Mouse (Mus musculus) heart, embryonic 12.5 days (tissue): ENCODE data around the gene Sdk1. TPM values are rescaled to one million over a fixed set of nuclear protein-coding genes. Genes with fewer than 3 reads are reported as not detected.

ENCODE experiments used
- ATAC-seq: fragments of 200-750 bp; cut with Nextera tagmentation; 2 replicates; pipeline ENCODE4 v1.8.0; 2017; ENCODE audit warnings: moderate TSS enrichment, moderate library complexity; ENCODE audit not compliant: insufficient number of reproducible peaks, low FRiP score
- H3K27ac ChIP-seq: fragments of 300-500 bp; sonication (generic); 2 replicates; pipeline ENCODE4 v1.5.1; 2016; ENCODE audit warnings: mild to moderate bottlenecking, moderate library complexity; ENCODE audit not compliant: poor library complexity, severe bottlenecking
- H3K27me3 ChIP-seq: fragments of 300-500 bp; sonication (generic); replicated peaks from 2 replicates; pipeline ENCODE4 v1.6.1; 2016; ENCODE audit warnings: mild to moderate bottlenecking, moderate library complexity
- H3K36me3 ChIP-seq: fragments of 300-500 bp; sonication (generic); 2 replicates; pipeline ENCODE4 v1.6.1; 2016; ENCODE audit warnings: mild to moderate bottlenecking, moderate library complexity
- H3K4me1 ChIP-seq: fragments of 300-500 bp; sonication (generic); replicated peaks from 2 replicates; pipeline ENCODE4 v1.6.1; 2016; ENCODE audit warnings: mild to moderate bottlenecking
- H3K4me2 ChIP-seq: fragments of 300-500 bp; sonication (generic); 2 replicates; pipeline ENCODE4 v1.6.1; 2016; ENCODE audit warnings: mild to moderate bottlenecking, moderate library complexity
- H3K4me3 ChIP-seq: fragments of 300-500 bp; sonication (generic); 2 replicates; pipeline ENCODE4 v1.5.1; 2016; ENCODE audit warnings: mild to moderate bottlenecking
- H3K9ac ChIP-seq: fragments of 300-500 bp; sonication (generic); 2 replicates; pipeline ENCODE4 v1.6.1; 2016; ENCODE audit warnings: mild to moderate bottlenecking, moderate library complexity
- H3K9me3 ChIP-seq: fragments of 300-500 bp; sonication (generic); replicated peaks from 2 replicates; pipeline ENCODE4 v1.6.1; 2016; ENCODE audit warnings: mild to moderate bottlenecking, moderate library complexity
- WGBS: fragments of 180-500 bp; shearing (Covaris S2); methylation state at CpG from one replicate; pipeline ENCODE4 v1.1.7; 2016; 5-methylcytosine and 5-hydroxymethylcytosine counted together
- polyA plus RNA-seq: library from polyadenylated mRNA; unstranded; fragments of >200 nt; fragmentation: Nextera tagmentation; extraction: Ambion mirVana; gene quantifications from 2 replicates; pipeline ENCODE4 v1.2.1, GENCODE M21; 2016

Gene Sdk1
- polyA plus RNA-seq, 1 experiment from 2014 or later = 4.4 TPM

- ATAC-seq = no peak
- WGBS = 80% methylated on average over 8 of the region's 8 CpGs
- Histone ChIP-seq H3K27ac (no peak overlapping the region), H3K9ac (no peak overlapping the region), H3K4me2 (no peak overlapping the region), H3K9me3 (no peaks in the 10 kb centered on the region; the same call in 1 of the 2 replicates), H3K36me3 (peaks cover 20% of the 10 kb centered on the region), H3K4me3 (no peak overlapping the region), H3K27me3 (no peaks in the 10 kb centered on the region), H3K4me1 (no peaks in the 10 kb centered on the region)
Measured at GRCm38 (mm10) chr5:142041226-142041802, 800.0 kb downstream of the Sdk1 start.

GRCm38 (mm10) chr5:142061781-142062180, 820.5 kb downstream of the Sdk1 start:
- no peak for ATAC-seq
- WGBS = 86% methylated on average over 4 of the region's 4 CpGs
- peaks cover 6% of the 10 kb centered on the region; the same call in 1 of the 2 replicates for H3K4me1 ChIP-seq

GRCm38 (mm10) chr5:142071322-142071721, 830.0 kb downstream of the Sdk1 start:
- peaks cover 20% of the 10 kb centered on the region for H3K9me3 ChIP-seq
- WGBS = 86% methylated on average over 3 of the region's 3 CpGs
- ATAC-seq = no peak

More at GRCm38 (mm10) chr5:142061781-142062180, 820.5 kb downstream of the Sdk1 start:
- H3K4me2 ChIP-seq = no peak overlapping the region
- no peaks in the 10 kb centered on the region for H3K27me3 ChIP-seq
- peaks cover 39% of the 10 kb centered on the region for H3K36me3 ChIP-seq
- no peak overlapping the region for H3K9ac ChIP-seq
- no peak overlapping the region for H3K27ac ChIP-seq
- no peak overlapping the region for H3K4me3 ChIP-seq
- H3K9me3 ChIP-seq = peaks cover 30% of the 10 kb centered on the region

GRCm38 (mm10) chr5:142073901-142074300, 832.6 kb downstream of the Sdk1 start:
- Histone ChIP-seq H3K4me2 (no peak overlapping the region), H3K4me1 (no peaks in the 10 kb centered on the region), H3K27me3 (no peaks in the 10 kb centered on the region), H3K36me3 (peaks cover 11% of the 10 kb centered on the region; the same call in 1 of the 2 replicates), H3K4me3 (no peak overlapping the region), H3K9ac (no peak overlapping the region), H3K27ac (no peak overlapping the region), H3K9me3 (peaks cover 20% of the 10 kb centered on the region)
- WGBS = 80% methylated on average over 3 of the region's 3 CpGs
- ATAC-seq = no peak

More at GRCm38 (mm10) chr5:142071322-142071721, 830.0 kb downstream of the Sdk1 start:
- H3K9ac ChIP-seq = no peak overlapping the region
- H3K27me3 ChIP-seq = no peaks in the 10 kb centered on the region
- no peak overlapping the region for H3K4me2 ChIP-seq
- H3K4me3 ChIP-seq = no peak overlapping the region
- H3K36me3 ChIP-seq = peaks cover 11% of the 10 kb centered on the region; the same call in 1 of the 2 replicates
- H3K4me1 ChIP-seq = no peaks in the 10 kb centered on the region
- no peak overlapping the region for H3K27ac ChIP-seq

DNA sequence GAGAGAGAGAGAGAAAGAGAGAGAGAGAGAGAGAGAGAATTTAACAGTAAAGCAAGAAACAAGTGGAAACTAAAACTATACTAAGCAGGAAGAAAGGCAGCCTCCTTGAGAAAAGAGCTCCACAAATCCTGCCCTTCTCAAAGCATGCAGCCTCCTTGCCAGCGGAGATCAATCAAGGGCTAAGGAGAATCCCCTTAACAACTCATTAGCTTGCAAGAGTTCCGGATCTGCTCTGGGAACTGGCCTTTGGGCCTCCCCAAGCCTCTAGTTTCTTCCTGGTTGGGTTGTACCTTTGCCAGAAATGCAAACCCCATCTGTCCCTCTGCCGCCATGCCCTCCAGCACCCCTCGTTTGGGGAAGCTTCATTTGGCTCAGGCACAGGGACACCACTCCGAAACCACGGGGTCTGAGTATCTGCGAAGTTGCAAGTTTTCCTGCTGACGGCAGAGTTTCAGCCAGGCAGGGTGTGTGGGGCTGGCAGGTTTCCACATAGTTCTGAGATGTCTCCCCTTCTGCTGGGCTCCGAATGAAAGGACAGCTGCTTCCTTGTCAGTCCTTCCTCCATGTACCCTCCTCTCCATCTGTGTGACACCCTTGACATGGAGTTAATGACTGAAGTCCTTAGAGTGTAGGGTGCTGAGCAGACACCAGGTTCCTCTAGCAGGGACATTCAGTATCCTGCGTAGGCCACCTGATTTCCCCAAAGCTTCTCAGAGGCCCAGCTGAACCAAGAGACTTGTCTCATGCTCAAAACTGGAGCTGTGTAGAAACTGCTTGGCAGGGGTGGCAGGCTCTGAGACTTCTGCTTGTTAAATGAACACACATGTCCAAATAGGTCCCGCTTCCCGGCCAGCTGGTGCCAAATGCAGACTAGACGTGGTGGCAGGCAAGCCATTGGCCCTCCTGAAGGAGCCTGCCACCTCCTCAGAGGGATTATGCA, 833.5 kb downstream of the Sdk1 start:
- 54% methylated on average over 13 of the region's 13 CpGs for WGBS
- no peaks in the 10 kb centered on the region for H3K4me1 ChIP-seq
- H3K36me3 ChIP-seq = peaks cover 6% of the 10 kb centered on the region; the same call in 1 of the 2 replicates
- peaks cover 12% of the 10 kb centered on the region; the same call in 1 of the 2 replicates for H3K9me3 ChIP-seq
- no peak overlapping the region for H3K27ac ChIP-seq
- H3K4me3 ChIP-seq = no peak overlapping the region
- H3K4me2 ChIP-seq = no peak overlapping the region
- no peaks in the 10 kb centered on the region for H3K27me3 ChIP-seq
- no peak overlapping the region for H3K9ac ChIP-seq
- ATAC-seq = no peak

DNA sequence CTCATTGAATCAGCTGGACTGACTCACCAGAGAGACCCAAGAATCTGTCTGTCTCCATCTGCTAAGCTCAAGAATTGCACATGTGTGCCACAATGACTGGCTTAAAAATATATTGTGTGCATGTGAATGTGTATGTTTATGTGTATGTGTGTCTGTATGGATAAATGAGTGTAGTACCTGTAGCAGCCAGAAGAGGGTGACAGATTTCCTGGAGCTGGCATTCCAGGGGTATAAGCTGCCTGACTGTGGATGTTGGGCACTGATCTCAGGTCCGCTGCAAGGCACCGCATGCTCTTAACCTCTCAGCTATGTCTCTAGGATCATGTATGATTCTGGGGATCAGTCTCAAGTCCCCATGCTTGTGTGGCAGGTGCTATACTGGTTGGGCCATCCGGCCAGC, 839.4 kb downstream of the Sdk1 start:
- H3K9ac ChIP-seq = no peak overlapping the region

DNA sequence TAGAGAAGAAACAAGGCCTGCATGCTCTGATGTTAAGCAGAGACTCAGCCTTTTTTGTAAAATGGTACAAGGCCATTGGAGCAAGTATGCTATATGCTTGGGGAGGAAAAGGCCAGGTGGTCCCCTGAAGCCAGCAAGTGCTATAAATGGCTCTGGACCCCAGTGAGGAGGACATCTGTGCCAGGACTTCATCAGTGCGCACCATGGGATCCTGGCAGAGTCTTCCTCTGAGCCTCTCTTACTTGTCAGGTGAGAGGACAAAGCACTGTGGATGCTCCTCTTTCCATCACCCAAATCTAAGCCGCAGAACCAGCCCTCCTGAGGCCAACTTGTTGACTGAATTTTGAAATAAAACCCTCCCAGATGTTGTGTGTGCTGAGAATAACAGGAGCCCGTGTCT, 839.8 kb downstream of the Sdk1 start:
- H3K27ac ChIP-seq = no peak overlapping the region
- H3K36me3 ChIP-seq = peaks cover 11% of the 10 kb centered on the region
- H3K27me3 ChIP-seq = no peaks in the 10 kb centered on the region
- no peak overlapping the region for H3K9ac ChIP-seq
- no peak for ATAC-seq
- H3K4me2 ChIP-seq = no peak overlapping the region
- peaks cover 3% of the 10 kb centered on the region; the same call in 1 of the 2 replicates for H3K9me3 ChIP-seq
- no peak overlapping the region for H3K4me3 ChIP-seq
- 87% methylated on average over 3 of the region's 3 CpGs for WGBS
- no peaks in the 10 kb centered on the region for H3K4me1 ChIP-seq

More for the DNA sequence above, 839.4 kb downstream of the Sdk1 start:
- Histone ChIP-seq H3K27me3 (no peaks in the 10 kb centered on the region), H3K4me3 (no peak overlapping the region), H3K4me2 (no peak overlapping the region), H3K9me3 (peaks cover 3% of the 10 kb centered on the region; the same call in 1 of the 2 replicates), H3K4me1 (no peaks in the 10 kb centered on the region), H3K36me3 (peaks cover 11% of the 10 kb centered on the region), H3K27ac (no peak overlapping the region)
- 94% methylated on average over 3 of the region's 3 CpGs for WGBS
- ATAC-seq = no peak

DNA sequence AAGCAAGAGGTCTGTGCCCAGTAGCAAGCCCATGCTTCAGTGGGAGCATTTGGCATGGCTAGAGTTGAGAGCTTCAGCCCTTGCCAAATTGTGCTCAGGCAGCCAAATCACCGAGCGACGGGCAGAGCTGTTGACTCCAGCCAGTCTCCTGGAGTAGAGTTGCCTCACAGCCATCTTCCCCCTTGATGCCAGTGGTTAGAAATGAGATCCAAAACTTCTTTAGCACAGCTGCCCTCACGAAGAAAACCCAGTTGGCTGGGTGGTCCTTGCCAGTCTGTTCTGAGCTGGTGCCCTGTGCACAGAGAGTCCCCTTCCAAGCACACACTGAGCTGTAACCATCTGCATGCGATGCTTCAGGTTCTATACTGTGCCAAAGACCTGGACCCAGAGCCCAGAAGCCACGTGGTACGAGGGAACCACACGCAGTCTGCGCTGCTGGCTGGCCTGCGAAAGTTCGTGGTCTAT, 855.1 kb downstream of the Sdk1 start:
- Histone ChIP-seq H3K36me3 (peaks cover 11% of the 10 kb centered on the region), H3K27ac (no peak overlapping the region), H3K4me1 (no peaks in the 10 kb centered on the region), H3K9me3 (no peaks in the 10 kb centered on the region), H3K4me2 (no peak overlapping the region), H3K27me3 (no peaks in the 10 kb centered on the region), H3K4me3 (no peak overlapping the region), H3K9ac (no peak overlapping the region)
- ATAC-seq = no peak
- 89% methylated on average over 11 of the region's 11 CpGs for WGBS

DNA sequence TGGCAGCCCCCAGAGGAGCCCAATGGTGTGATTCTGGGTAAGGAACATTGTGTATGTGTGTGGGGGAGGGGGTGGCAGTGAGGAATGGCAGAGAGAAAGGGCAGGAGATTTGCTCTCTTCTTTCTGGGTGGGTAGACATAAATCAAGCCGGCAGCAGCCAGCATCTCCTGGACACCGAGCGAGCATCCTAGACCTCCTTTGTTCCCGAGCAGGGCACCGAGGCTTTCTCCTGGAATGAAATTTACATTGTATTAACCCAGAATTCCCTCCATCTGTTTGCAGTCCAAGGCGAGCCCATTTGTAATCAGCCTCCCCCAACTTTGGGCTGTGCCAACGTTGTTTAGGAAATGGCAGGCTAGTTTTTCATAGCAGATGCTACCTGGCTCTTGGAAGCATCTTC, 858.9 kb downstream of the Sdk1 start:
- Histone ChIP-seq H3K4me2 (no peak overlapping the region), H3K4me1 (no peaks in the 10 kb centered on the region), H3K27me3 (no peaks in the 10 kb centered on the region), H3K27ac (no peak overlapping the region), H3K36me3 (peaks cover 22% of the 10 kb centered on the region), H3K9ac (no peak overlapping the region), H3K4me3 (no peak overlapping the region), H3K9me3 (no peaks in the 10 kb centered on the region)
- WGBS = 76% methylated on average over 7 of the region's 7 CpGs
- no peak for ATAC-seq

DNA sequence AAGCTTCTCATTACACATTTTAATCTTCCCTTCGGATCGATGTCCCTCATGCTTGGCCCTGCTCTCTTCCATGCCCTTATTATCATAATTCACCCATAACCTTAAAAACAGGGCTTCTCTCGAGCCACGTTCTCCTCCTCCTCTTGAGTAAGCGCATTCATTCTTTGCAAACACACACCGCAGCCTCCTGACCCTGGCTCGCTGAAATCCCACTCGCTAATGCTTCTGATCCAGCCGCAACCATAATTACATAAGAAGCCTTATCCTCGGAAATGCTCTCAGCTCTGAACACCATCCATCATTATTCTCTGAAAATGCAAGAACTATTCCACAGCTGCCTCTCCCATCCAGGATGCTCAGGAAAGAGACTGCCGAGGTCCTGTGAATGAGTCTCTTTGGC, 866.1 kb downstream of the Sdk1 start:
- Histone ChIP-seq H3K27ac (no peak overlapping the region), H3K4me2 (no peak overlapping the region), H3K9me3 (no peaks in the 10 kb centered on the region; the same call in 1 of the 2 replicates), H3K36me3 (peaks cover 2% of the 10 kb centered on the region; the same call in 1 of the 2 replicates), H3K4me1 (no peaks in the 10 kb centered on the region), H3K4me3 (no peak overlapping the region), H3K27me3 (no peaks in the 10 kb centered on the region), H3K9ac (no peak overlapping the region)
- WGBS = 79% methylated on average over 11 of the region's 11 CpGs
- no peak for ATAC-seq

GRCm38 (mm10) chr5:142111989-142112388, 870.7 kb downstream of the Sdk1 start:
- WGBS = 82% methylated on average over 6 of the region's 6 CpGs
- Histone ChIP-seq H3K4me2 (no peak overlapping the region), H3K27me3 (no peaks in the 10 kb centered on the region), H3K27ac (no peak overlapping the region), H3K9me3 (no peaks in the 10 kb centered on the region; the same call in 1 of the 2 replicates), H3K4me3 (no peak overlapping the region), H3K36me3 (no peaks in the 10 kb centered on the region), H3K9ac (no peak overlapping the region), H3K4me1 (no peaks in the 10 kb centered on the region)
- no peak for ATAC-seq
